Mouse (Mus musculus) midbrain, embryonic 15.5 days (tissue): ENCODE measurements around the gene Fam81a. TPM values are rescaled to one million over a fixed set of nuclear protein-coding genes. Genes with fewer than 3 reads are reported as not detected.
A peak's percentile ranks its signal among the peaks of the same experiment; 100 is the strongest.

Experiments used
- ATAC-seq: fragments of 200-750 bp; cut with Nextera tagmentation; replicated peaks from 2 replicates; pipeline ENCODE4 v1.8.0; 2017; ENCODE audit warnings: moderate TSS enrichment
- H3K27ac ChIP-seq: fragments of 300-500 bp; sonication (generic); 2 replicates; pipeline ENCODE4 v1.5.1; 2015; ENCODE audit warnings: mild to moderate bottlenecking, inconsistent platforms
- H3K27me3 ChIP-seq: fragments of 300-500 bp; sonication (generic); replicated peaks from 2 replicates; pipeline ENCODE4 v1.6.1; 2015; ENCODE audit warnings: inconsistent platforms
- H3K36me3 ChIP-seq: fragments of 300-500 bp; sonication (generic); replicated peaks from 2 replicates; pipeline ENCODE4 v1.6.1; 2015; ENCODE audit warnings: inconsistent platforms
- H3K4me1 ChIP-seq: fragments of 300-500 bp; sonication (generic); 2 replicates; pipeline ENCODE4 v1.6.1; 2015; ENCODE audit warnings: inconsistent platforms
- H3K4me2 ChIP-seq: fragments of 300-500 bp; sonication (generic); 2 replicates; pipeline ENCODE4 v1.6.1; 2015; ENCODE audit warnings: inconsistent platforms, mild to moderate bottlenecking, moderate library complexity
- H3K4me3 ChIP-seq: fragments of 300-500 bp; sonication (generic); 2 replicates; pipeline ENCODE4 v1.5.1; 2015; ENCODE audit warnings: mild to moderate bottlenecking, inconsistent platforms
- H3K9ac ChIP-seq: fragments of 300-500 bp; sonication (generic); 2 replicates; pipeline ENCODE4 v1.6.1; 2015; ENCODE audit warnings: mild to moderate bottlenecking, inconsistent platforms
- H3K9me3 ChIP-seq: fragments of 300-500 bp; sonication (generic); 2 replicates; pipeline ENCODE4 v1.6.1; 2016; ENCODE audit warnings: inconsistent platforms
- WGBS: fragments of 180-500 bp; shearing (Covaris S2); methylation state at CpG from one replicate; pipeline ENCODE4 v1.1.7; 2015; ENCODE audit warnings: mixed read lengths; 5-methylcytosine and 5-hydroxymethylcytosine counted together
- polyA plus RNA-seq: library from polyadenylated mRNA; unstranded; fragments of >200 nt; fragmentation: Nextera tagmentation; extraction: Ambion mirVana; gene quantifications from 2 replicates; pipeline ENCODE4 v1.2.1, GENCODE M21; 2015

Gene Fam81a
- polyA plus RNA-seq, 1 experiment from 2014 or later, result 8.2 TPM

GRCm38 (mm10) chr9:70048751-70049415 is 93.5 kb downstream of the Fam81a start:
- H3K9me3 ChIP-seq, result no peaks in the 10 kb centered on the region
- H3K4me2 ChIP-seq, result no peak overlapping the region
- H3K27me3 ChIP-seq, result no peaks in the 10 kb centered on the region
- no peak overlapping the region for H3K9ac ChIP-seq
- H3K4me1 ChIP-seq, result 0 out of 2 replicates have a peak, but pooled peaks cover 6% of the 10 kb centered on the region
- H3K4me3 ChIP-seq, result no peak overlapping the region
- no peaks in the 10 kb centered on the region for H3K36me3 ChIP-seq
- H3K27ac ChIP-seq, result 0 out of 2 replicates have a peak overlapping the region, but pooled peaks have one; percentile 53
- no peak for ATAC-seq
- WGBS, result 55% methylated on average over 6 of the region's 6 CpGs

DNA sequence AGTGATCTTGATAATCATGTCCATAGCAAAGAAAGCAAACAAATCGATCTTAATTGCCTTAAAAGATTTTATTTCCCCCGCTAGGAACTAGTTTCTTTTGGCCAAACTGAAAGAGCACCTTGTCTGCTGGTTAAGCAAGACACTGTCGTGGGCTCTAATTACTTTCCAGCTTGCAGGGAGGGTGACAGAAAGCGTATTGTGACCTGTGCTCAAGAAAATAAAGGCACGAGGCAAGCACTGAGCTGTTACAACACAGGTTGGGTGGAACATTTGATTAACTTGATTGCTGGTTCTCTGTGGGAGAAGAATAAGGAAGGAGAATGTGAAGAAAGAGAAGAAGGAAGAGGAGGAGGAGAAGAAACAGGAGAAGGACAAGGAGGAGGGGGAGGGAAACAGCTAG is 94.1 kb downstream of the Fam81a start:
- H3K4me1 ChIP-seq, result 0 out of 2 replicates have a peak, but pooled peaks cover 6% of the 10 kb centered on the region
- H3K27me3 ChIP-seq, result no peaks in the 10 kb centered on the region
- H3K9ac ChIP-seq, result no peak overlapping the region
- no peak overlapping the region for H3K4me3 ChIP-seq
- ATAC-seq, result no peak
- WGBS, result 49% methylated on average over 5 of the region's 5 CpGs
- no peaks in the 10 kb centered on the region for H3K36me3 ChIP-seq
- H3K4me2 ChIP-seq, result no peak overlapping the region
- H3K9me3 ChIP-seq, result no peaks in the 10 kb centered on the region
- no peak overlapping the region for H3K27ac ChIP-seq

- Histone ChIP-seq H3K9ac (no peak overlapping the region), H3K36me3 (no peaks in the 10 kb centered on the region), H3K4me3 (no peak overlapping the region), H3K27me3 (no peaks in the 10 kb centered on the region), H3K9me3 (no peaks in the 10 kb centered on the region), H3K27ac (no peak overlapping the region), H3K4me1 (0 out of 2 replicates have a peak, but pooled peaks cover 6% of the 10 kb centered on the region), H3K4me2 (no peak overlapping the region)
- 70% methylated on average over 3 of the region's 3 CpGs for WGBS
- no peak for ATAC-seq
These were observed 94.5 kb downstream of the Fam81a start for GRCm38 (mm10) chr9:70047839-70048238.

- no peak overlapping the region for H3K4me2 ChIP-seq
- no peak overlapping the region for H3K4me3 ChIP-seq
- no peak overlapping the region for H3K9ac ChIP-seq
- 0 out of 2 replicates have a peak, but pooled peaks cover 6% of the 10 kb centered on the region for H3K4me1 ChIP-seq
- no peak overlapping the region for H3K27ac ChIP-seq
- no peaks in the 10 kb centered on the region for H3K36me3 ChIP-seq
- 87% methylated on average over 6 of the region's 6 CpGs for WGBS
- ATAC-seq, result no peak
- no peaks in the 10 kb centered on the region for H3K27me3 ChIP-seq
- no peaks in the 10 kb centered on the region for H3K9me3 ChIP-seq
These were observed 96.1 kb downstream of the Fam81a start for GRCm38 (mm10) chr9:70046255-70046654.

DNA sequence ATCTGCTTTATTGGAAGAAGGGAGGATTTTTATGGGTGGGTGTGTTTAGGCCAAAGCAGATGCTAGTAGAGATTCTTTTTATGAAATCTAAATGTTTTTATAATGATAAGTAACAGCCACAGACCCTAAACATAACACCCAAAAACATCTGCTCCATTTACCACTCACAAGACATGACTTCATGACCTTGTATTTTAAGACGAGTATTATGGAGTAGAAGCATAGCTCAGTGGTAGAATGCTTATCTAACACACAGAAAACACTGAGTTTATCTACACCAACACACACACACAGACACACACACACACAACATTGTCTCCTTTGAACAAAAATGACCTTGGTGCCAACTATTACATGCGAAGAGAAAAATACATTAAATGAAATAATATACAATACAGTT is 97.5 kb downstream of the Fam81a start:
- Histone ChIP-seq H3K27me3 (no peaks in the 10 kb centered on the region), H3K4me1 (0 out of 2 replicates have a peak, but pooled peaks cover 6% of the 10 kb centered on the region), H3K9ac (no peak overlapping the region), H3K27ac (no peak overlapping the region), H3K4me2 (no peak overlapping the region), H3K36me3 (no peaks in the 10 kb centered on the region), H3K9me3 (no peaks in the 10 kb centered on the region), H3K4me3 (no peak overlapping the region)
- 86% methylated on average over 2 of the region's 2 CpGs for WGBS
- no peak for ATAC-seq

DNA sequence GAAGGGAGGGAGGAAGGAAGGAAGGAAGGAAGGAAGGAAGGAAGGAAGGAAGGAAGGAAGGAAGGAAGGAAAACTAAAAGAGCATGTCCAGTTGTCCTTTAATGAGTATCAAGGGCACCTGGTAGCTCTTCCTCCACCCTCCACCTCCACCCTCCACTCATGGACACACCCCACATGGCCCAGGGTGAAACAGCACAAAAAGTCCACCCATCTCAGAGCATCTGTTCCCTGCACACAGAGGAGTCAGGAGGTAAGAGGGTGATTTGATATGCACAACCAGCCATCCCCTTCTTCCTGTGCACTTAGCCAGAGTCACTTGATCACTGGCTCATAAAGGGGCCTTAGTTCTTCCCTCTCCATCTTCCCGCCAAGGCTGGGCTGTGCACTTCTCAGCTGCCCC is 99.4 kb downstream of the Fam81a start:
- H3K4me1 ChIP-seq, result no peaks in the 10 kb centered on the region
- 50% methylated on average over 1 of the region's 1 CpGs for WGBS
- no peaks in the 10 kb centered on the region for H3K36me3 ChIP-seq
- no peaks in the 10 kb centered on the region for H3K9me3 ChIP-seq
- no peak overlapping the region for H3K4me3 ChIP-seq
- no peaks in the 10 kb centered on the region for H3K27me3 ChIP-seq
- no peak for ATAC-seq
- H3K9ac ChIP-seq, result no peak overlapping the region
- no peak overlapping the region for H3K4me2 ChIP-seq
- H3K27ac ChIP-seq, result no peak overlapping the region

DNA sequence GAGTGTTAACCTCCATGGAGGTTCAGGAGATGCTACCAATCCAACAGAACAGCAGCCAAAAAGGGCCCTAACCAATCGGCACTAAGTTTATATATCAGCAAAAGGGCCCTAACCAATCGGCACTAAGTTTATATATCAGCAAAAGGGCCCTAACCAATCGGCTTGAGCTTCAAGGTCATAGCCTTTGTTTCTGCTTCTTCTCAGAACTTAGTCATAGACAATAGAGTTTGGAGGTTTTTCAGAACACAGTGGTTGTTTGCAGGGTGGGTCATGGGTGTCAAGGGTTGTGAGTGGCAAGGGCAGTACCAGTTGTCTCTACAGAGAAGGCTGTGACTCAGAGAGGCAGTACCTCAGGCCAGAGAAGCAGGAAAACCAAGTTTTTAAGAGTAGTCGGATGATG is 100.2 kb downstream of the Fam81a start:
- Histone ChIP-seq H3K4me1 (no peaks in the 10 kb centered on the region), H3K27ac (no peak overlapping the region), H3K27me3 (no peaks in the 10 kb centered on the region), H3K4me3 (no peak overlapping the region), H3K9ac (no peak overlapping the region), H3K36me3 (no peaks in the 10 kb centered on the region), H3K4me2 (no peak overlapping the region), H3K9me3 (no peaks in the 10 kb centered on the region)
- WGBS, result 96% methylated on average over 4 of the region's 4 CpGs
- ATAC-seq, result no peak

- no peak for ATAC-seq
- 85% methylated on average over 11 of the region's 11 CpGs for WGBS
These were observed 101.8 kb downstream of the Fam81a start for GRCm38 (mm10) chr9:70040570-70040969.

DNA sequence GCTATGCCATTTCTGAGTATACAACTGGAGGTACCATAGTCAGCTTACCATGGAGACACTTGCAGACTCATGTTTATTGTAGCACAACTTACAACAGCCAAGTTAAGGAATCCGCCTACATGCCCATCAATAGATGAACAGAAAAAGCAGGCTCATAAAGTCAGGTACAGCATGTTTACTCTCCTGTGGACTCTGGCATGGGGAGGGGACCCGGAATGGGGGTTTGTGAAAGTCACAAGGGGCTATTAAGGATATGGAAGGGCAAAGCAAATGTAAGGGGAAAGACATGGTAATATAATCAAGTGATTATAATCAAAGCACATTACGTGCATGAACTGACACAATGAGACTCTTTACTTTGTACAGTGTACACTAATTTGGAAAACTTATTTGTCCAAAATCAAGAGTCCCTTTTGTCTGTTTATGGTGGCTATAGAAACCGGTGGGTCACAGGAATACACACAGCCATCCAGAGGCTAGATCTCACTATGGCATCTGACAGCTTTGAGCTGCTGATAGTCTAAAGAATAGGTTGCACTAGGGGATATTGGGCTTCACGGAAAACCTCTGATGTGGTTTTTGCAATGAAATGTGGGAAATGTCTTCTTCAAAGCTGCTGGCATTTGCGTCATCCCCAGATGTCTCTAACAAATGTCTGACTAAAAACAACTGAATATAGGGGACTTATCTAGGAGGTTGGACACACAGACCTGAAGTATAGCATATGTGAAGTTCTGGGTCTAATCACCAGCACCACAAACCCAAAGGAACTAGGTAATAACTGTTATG is 102.6 kb downstream of the Fam81a start:
- no peaks in the 10 kb centered on the region for H3K27me3 ChIP-seq
- 91% methylated on average over 6 of the region's 6 CpGs for WGBS
- H3K36me3 ChIP-seq, result no peaks in the 10 kb centered on the region
- no peak for ATAC-seq
- no peak overlapping the region for H3K27ac ChIP-seq
- no peak overlapping the region for H3K4me2 ChIP-seq
- H3K9ac ChIP-seq, result no peak overlapping the region
- no peaks in the 10 kb centered on the region for H3K4me1 ChIP-seq
- no peak overlapping the region for H3K4me3 ChIP-seq
- H3K9me3 ChIP-seq, result no peaks in the 10 kb centered on the region

More at GRCm38 (mm10) chr9:70040570-70040969, 101.8 kb downstream of the Fam81a start:
- no peaks in the 10 kb centered on the region for H3K9me3 ChIP-seq
- no peak overlapping the region for H3K4me3 ChIP-seq
- no peak overlapping the region for H3K9ac ChIP-seq
- no peaks in the 10 kb centered on the region for H3K4me1 ChIP-seq
- no peak overlapping the region for H3K4me2 ChIP-seq
- H3K27ac ChIP-seq, result no peak overlapping the region
- no peaks in the 10 kb centered on the region for H3K36me3 ChIP-seq
- H3K27me3 ChIP-seq, result no peaks in the 10 kb centered on the region

Other genes with a start within 250 kb of the Fam81a start
- gene Bnip2, start 153.1 kb downstream of the Fam81a start, polyA plus RNA-seq, result 73.8 and 78.7 TPM in 2 replicates
- 172 and 177 TPM in 2 replicates for gene Gtf2a2, start 130.0 kb downstream of the Fam81a start, polyA plus RNA-seq
- not detected in 2 replicates for gene Gcnt3, start 104.5 kb downstream of the Fam81a start, polyA plus RNA-seq
- 5.3 and 6.1 TPM in 2 replicates for gene Myo1e, start 64.8 kb upstream of the Fam81a start, polyA plus RNA-seq